Mouse (Mus musculus) left cerebral cortex, postnatal 10 days (tissue): ENCODE results near the gene Ooep. TPM values are rescaled to one million over a fixed set of nuclear protein-coding genes. Genes with fewer than 3 reads are reported as not detected.
"Not testable (repeated sequence)": the region's sequence is repeated elsewhere in the genome, so short reads cannot be mapped to it uniquely, and the experiment has no call there.

ENCODE experiments used
- DNase-seq, 2 experiments: peaks; one replicate each; pipeline ENCODE4 v3.0.0; 2021 to 2022; ENCODE audit warnings: low spot score in 2 of 2, mixed read lengths in 1 of 2; ENCODE audit errors: extremely low spot score in 1 of 2
- intact Hi-C: fragments of 180-260 bp; cut with DNase I; formaldehyde crosslinking; loops from one replicate; pipeline ENCODE4 v1.15.1; 2025
- total RNA-seq, 2 experiments: library from RNA; stranded (reverse); gene quantifications; 2 replicates each; pipeline ENCODE4 v1.2.3; 2021

Gene Ooep
- total RNA-seq, 2 experiments from 2014 or later = 0.30 to 0.32 TPM

- no peak for DNase-seq
- intact Hi-C loops = no loop called here
These were observed 9.2 kb downstream of the Ooep start for GRCm38 (mm10) chr9:78369349-78369748.

DNA sequence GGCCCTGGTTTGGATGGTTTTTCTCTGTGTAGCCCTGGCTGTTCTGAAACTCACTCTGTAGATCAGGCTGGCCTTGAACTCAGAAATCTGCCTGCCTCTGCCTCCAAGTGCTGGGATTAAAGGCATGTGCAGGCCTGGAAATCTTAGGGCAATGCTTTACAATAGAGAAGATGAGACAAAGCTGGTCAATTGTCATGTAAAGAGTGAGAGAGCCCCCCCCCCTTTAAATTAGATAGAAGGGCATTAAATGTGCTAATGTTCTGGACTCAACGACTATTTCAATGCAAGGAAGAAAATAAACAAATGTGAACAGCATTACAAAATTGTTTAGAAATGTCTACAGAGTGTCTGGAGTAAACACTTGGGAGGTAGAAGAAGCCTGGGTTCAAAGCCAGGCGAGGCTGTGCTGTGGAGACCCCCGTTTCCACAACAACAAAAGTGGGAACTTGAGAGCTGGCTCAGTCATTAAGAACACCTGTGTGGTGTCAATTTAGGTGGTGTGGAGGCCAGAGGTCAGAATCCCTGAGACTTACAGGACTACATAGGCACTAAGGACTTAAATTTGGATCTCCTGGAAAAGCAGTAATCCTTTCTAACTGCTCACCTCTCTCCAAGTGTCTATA is 9.7 kb downstream of the Ooep start:
- no peak for DNase-seq
- intact Hi-C loops = no loop called here

- peak in 1 of 2 experiments; percentile 20 for DNase-seq
- intact Hi-C loops = not testable (repeated sequence)
These were observed 10.6 kb downstream of the Ooep start, which contains the start of gene Dppa5a for GRCm38 (mm10) chr9:78367959-78368358. Dppa5a (minus strand) TSS chr9:78368177.

DNA sequence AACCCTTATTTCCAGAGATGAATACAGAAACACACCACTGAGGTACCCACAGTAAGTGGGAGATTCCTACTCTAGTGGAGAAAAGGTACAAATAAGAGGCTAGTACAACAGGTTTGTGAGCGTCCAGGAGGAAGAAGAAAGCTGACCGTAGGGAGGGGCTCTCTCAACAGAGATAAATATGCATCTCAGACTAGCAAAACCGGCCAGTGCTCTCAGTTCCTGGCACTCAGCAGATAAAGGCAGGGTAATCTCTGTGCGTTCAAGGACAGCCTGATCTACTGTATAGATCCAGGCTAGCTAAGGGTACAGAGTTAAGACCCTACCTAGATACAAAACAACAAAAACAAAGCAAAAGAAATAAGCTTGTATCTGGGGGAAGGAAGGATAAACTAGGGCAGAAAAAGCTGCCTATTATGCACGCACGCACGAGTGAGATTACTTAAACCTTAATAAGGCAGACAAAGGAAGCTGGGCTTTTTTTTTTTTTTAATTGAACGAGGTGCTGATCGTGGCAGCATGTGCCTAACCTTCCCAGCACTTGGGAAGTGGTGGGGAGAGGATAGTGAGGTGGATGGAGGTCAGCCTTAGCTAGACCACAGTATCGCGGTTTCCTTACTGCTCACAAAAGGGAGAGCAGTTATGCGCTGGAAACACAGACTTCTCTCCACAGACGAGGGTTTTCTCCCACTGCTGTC is 12.5 kb downstream of the Ooep start:
- intact Hi-C loops = no loop called here
- DNase-seq = no peak

GRCm38 (mm10) chr9:78364701-78365100 is 13.8 kb downstream of the Ooep start:
- DNase-seq = no peak
- intact Hi-C loops = no loop called here

GRCm38 (mm10) chr9:78363374-78363773 is 15.2 kb downstream of the Ooep start:
- DNase-seq = no peak
- intact Hi-C loops = no loop called here

DNA sequence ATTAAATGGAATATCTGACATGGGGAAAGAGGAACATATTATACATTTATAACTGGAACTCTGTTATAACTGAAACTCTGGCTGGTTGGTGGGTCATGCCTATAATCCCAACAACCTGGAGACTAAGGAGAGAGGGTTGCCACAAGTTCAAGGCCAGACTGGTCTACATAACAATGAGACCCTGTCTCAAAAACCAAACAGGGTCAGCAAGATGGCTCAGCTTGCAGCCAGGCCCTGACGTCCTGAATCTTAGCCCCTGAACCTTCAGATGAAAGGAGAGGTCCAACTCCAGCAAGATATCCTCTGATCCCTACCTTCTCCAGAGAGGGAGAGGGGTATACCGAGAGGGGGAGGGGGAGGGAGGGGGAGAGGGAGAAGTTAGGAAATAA is 18.0 kb downstream of the Ooep start:
- DNase-seq = no peak
- intact Hi-C loops = no loop called here

DNA sequence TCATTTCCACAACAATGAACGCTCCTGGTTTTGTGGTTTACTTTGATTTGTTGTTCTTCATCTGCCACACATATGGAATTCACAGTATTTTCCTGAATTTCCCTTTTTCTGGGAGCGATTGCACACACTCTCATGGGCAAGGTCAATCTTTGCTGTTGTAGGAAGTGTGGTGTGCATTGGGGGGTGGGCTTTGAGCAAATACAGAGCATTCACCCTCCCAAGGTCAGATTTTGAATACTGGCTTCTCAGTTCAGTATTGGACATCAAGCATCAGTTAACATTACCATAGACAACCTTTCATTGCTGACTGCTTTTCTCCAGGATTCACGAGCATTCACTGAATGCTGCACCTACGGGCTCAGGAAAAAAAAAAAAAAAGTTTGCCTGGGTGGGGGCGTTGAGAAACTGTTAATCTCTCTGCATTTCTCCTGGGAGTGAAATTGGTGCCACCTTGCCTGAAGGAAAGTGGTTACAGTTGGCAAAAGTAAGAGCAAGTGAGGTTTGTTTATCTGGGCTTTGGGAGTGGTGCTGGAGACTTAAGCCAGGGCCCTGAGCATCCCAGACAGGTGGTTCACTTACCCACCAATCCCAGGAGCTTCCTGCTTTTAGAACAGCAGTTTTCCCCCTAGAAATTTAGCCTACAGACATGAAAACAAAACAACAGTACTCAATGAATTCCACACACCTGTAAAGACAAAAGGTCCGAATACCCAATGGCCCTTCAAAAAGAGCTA is 18.6 kb downstream of the Ooep start:
- intact Hi-C loops = loop anchor here (5.0 kb wide), 1 partner anchor 138 kb away; no protein-coding TSS in a partner anchor
- no peak for DNase-seq

- DNase-seq = peak in 1 of 2 experiments; percentile 73
- intact Hi-C loops = loop anchor here (5.0 kb wide), 1 partner anchor 136 kb away; no protein-coding TSS in a partner anchor
These were observed 20.5 kb downstream of the Ooep start for GRCm38 (mm10) chr9:78358053-78358452.

- DNase-seq = no peak
- intact Hi-C loops = loop anchor here (5.0 kb wide), 1 partner anchor 133 kb away; no protein-coding TSS in a partner anchor
These were observed 22.9 kb downstream of the Ooep start, which contains the start of gene Gsta2 for GRCm38 (mm10) chr9:78355611-78356010. Gsta2 (minus strand) TSS chr9:78355788.

DNA sequence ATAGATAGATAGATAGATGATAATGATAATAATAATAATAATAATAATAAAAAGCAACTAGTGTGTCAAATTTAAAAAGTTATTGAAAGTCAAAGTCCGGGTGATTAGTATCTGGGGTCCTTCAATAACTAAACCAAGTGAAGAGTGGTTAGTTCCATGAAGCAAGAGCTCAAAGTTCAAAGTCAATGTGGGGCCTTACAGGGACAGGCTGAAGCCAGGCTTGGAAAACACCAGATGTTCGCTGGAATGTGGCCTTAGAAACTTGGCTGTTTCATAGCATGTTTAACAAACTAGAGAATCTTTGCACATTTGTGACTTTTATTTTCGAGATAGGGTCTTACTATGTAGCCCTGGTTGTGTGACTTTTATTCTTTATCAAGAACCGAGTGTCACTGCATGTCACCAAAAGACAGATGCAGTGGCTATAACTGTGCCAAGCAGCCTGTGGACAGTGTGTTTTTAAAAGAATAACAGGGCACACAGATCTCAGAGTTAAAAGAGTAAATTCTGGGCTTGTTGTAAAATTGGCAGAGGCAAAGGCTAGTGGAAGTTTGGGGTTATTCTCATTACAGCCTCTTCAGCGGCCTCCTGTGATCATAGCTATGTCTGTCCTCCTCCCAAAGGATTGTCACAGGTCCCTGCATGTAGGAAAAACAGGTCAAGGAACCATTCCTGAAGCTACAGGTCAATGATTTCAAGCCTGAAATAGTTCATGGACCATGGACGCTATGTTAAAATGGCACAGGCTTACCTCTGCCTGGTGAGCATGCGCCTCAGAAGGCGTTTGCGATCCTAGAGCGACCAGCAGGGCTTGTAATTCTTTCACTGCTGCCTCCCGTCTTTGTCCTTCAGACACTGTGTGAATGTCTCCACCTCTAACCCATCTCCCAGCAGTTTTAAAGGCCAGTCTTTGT is 23.6 kb downstream of the Ooep start:
- DNase-seq = no peak
- intact Hi-C loops = loop anchor here (5.0 kb wide), 1 partner anchor 133 kb away; no protein-coding TSS in a partner anchor

DNA sequence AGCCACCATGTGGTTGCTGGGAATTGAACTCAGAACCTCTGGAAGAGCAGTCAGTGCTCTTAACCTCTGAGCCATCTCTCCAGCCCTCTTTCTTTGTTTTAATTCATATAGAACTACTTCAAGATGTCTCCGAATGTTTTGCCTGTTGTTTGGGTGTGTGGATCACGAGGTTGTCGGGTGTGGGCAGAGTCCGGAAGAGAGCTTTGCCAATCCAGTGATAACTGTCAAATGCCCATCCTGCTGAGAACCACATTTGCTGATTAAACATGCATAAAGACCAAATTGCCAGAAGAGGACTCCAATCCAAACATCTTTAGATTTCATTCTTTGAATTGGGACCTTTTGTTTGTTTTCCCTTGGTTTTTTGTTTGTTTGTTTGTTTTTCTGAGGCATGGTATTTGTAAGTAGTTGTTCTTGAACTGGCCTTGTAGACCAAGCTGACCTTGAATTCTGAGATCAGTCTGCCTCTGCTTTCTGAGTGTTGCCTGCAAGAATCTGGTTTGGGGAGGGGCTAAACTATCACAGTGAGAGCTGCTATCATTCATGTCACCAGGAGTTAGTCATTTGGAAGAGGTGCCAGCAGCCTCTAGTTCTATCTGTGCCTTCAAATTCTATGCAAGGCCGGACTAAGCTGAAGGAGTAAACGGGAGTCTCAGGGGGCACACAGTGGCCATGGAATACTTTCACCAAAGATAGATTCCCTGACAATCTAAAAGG is 26.9 kb downstream of the Ooep start:
- intact Hi-C loops = no loop called here
- DNase-seq = no peak

- intact Hi-C loops, DNase-seq: not testable (repeated sequence)
These were observed 28.5 kb downstream of the Ooep start for GRCm38 (mm10) chr9:78350007-78350406.

- intact Hi-C loops, DNase-seq: not testable (repeated sequence)
These were observed 29.4 kb downstream of the Ooep start for GRCm38 (mm10) chr9:78349141-78349540.

GRCm38 (mm10) chr9:78348206-78349004 is 30.1 kb downstream of the Ooep start:
- DNase-seq, intact Hi-C loops: not testable (repeated sequence)

- intact Hi-C loops = no loop called here
- DNase-seq = no peak
These were observed 31.5 kb downstream of the Ooep start for GRCm38 (mm10) chr9:78347004-78347403.

GRCm38 (mm10) chr9:78345235-78345634 is 33.3 kb downstream of the Ooep start:
- DNase-seq, intact Hi-C loops: not testable (repeated sequence)
